Mouse (Mus musculus): ENCODE data around the gene Pid1. TPM values are rescaled to one million over a fixed set of nuclear protein-coding genes. Genes with fewer than 3 reads are reported as not detected.

The Pid1 gene
- polyA plus RNA-seq (2016; fragmentation: Nextera tagmentation; extraction: Ambion mirVana), result 126 and 140 TPM in 2 replicates

GRCm38 (mm10) chr1:84363967-84364366 is at the start of gene Pid1:
Pid1 (minus strand) TSS chr1:84364180.
- no peaks in the 10 kb centered on the region for H3K36me3 ChIP-seq

DNA sequence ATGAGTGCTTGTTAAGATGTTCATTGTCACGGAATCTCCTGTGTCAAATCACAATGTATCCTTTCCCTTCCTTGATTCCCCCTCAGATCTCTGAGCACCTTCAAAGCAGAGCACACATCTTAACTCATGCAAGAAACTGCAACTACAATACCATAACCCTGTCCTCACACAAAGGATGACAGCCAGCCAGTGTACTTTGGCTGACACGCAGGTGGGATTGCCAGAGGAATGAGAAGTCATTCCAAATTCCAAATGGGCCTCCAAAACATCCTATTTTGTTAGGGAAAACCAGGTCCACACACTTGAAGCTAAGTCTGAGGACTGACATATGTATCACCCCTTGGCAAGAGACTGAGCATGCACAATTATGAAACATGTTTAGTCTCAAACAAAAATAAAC is 45.5 kb upstream of the Pid1 start:
- Histone ChIP-seq H3K9ac (no peak overlapping the region), H3K27ac (no peak overlapping the region), H3K4me3 (no peak overlapping the region), H3K4me1 (0 out of 2 replicates have a peak, but pooled peaks cover 3% of the 10 kb centered on the region), H3K27me3 (no peaks in the 10 kb centered on the region), H3K4me2 (replicated peaks) (no peak overlapping the region), H3K9me3 (replicated peaks) (no peaks in the 10 kb centered on the region), H3K36me3 (no peaks in the 10 kb centered on the region)
- ATAC-seq (ENCODE audit: low FRiP score), result no peak
- 82% methylated on average over 2 of the region's 2 CpGs for WGBS

More at GRCm38 (mm10) chr1:84363967-84364366, at the start of gene Pid1:
- Histone ChIP-seq H3K9ac (no peak within 1 kb of the TSS), H3K27ac (no peak within 1 kb of the TSS), H3K4me3 (no peak within 1 kb of the TSS), H3K9me3 (replicated peaks) (no peaks in the 10 kb centered on the region), H3K4me1 (peaks cover 6% of the 10 kb centered on the region; the same call in 1 of the 2 replicates), H3K27me3 (no peaks in the 10 kb centered on the region), H3K4me2 (replicated peaks) (no peak within 1 kb of the TSS)
- 86% methylated on average over 8 of the region's 8 CpGs for WGBS
- no peak for ATAC-seq (ENCODE audit: low FRiP score)

DNA sequence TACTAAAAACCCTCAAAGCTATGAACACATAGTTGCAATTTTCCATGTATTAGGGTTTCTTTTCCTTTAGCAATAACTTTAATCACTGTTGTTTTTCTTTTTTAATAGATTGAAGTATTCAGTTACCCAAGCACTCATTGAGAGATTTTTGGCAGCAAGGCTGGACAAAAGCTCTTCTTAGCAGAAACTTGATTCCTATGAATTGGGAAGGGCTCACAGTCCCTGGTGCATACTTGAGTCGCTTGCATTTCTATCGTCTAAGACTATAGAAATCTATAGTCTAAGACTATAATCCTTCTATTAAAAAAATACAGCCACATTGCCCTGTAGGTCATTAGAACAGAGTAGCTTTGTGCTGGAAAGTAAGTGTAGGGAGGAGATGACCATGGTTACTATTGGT is 44.9 kb upstream of the Pid1 start:
- WGBS, result 83% methylated on average over 2 of the region's 2 CpGs
- no peaks in the 10 kb centered on the region for H3K9me3 ChIP-seq (replicated peaks)
- no peak for ATAC-seq (ENCODE audit: low FRiP score)

DNA sequence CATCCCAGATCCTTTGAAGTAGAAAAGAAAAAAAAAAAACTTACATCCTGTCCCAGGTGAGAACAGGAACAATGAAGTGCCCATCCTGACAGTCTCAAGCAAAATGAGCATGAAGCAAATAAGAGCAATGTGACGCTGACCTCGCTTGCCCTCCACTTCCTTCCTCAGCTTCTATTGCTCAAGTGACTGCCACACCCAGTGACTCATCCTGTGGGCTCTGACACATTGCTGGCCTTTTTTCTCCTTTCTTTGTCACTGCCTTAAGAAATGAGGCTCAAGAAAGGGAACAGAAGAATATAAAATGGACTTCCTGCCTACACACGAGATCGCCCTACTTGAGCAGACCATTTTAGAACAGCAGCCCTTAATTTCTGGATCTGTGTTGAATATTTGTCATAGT is 42.9 kb upstream of the Pid1 start:
- Histone ChIP-seq H3K4me3 (no peak overlapping the region), H3K4me2 (replicated peaks) (no peak overlapping the region), H3K9ac (no peak overlapping the region), H3K9me3 (replicated peaks) (no peaks in the 10 kb centered on the region), H3K4me1 (0 out of 2 replicates have a peak, but pooled peaks cover 3% of the 10 kb centered on the region), H3K27me3 (no peaks in the 10 kb centered on the region), H3K36me3 (no peaks in the 10 kb centered on the region), H3K27ac (no peak overlapping the region)
- no peak for ATAC-seq (ENCODE audit: low FRiP score)
- WGBS, result 85% methylated on average over 4 of the region's 4 CpGs

More for the DNA sequence above, 44.9 kb upstream of the Pid1 start:
- H3K27ac ChIP-seq, result no peak overlapping the region
- H3K4me1 ChIP-seq, result 0 out of 2 replicates have a peak, but pooled peaks cover 3% of the 10 kb centered on the region
- no peak overlapping the region for H3K9ac ChIP-seq
- no peak overlapping the region for H3K4me2 ChIP-seq (replicated peaks)
- H3K36me3 ChIP-seq, result no peaks in the 10 kb centered on the region
- H3K4me3 ChIP-seq, result no peak overlapping the region
- H3K27me3 ChIP-seq, result no peaks in the 10 kb centered on the region

DNA sequence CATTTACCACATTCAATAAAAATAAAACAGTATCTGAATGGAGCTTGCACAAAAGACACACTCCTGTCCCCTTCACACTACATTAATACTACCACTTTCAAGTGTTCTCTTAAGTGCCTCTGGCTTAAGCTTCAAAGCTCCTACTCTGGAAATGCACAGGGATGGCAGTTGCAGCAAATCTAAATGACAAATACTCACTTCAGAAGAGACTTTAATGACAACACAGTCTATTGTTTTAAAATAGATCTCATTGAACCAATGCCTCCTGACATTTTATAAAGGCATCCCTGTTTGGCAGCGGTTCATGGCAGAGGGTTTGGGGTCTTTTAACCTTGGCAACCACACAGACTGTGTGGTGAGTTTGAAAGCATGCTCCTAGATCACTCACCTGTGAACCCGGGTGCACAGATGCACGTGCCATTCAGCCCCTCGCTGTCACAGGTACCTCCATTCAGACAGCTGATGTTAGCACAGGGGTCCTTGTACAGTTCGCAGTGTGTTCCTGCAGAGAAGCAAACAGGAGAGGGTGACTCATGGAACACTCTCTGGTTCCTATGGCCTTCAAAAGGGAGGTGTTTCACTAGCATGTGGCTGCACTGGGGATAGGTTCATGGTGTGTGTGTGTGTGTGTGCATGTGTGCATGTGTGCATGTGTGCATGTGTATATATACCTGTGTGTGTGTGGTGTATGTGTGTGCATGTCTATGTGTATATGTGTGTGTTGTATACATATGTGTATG is 41.7 kb upstream of the Pid1 start:
- Histone ChIP-seq H3K4me2 (replicated peaks) (no peak overlapping the region), H3K36me3 (no peaks in the 10 kb centered on the region), H3K9ac (no peak overlapping the region), H3K4me1 (0 out of 2 replicates have a peak, but pooled peaks cover 3% of the 10 kb centered on the region), H3K4me3 (no peak overlapping the region), H3K9me3 (replicated peaks) (no peaks in the 10 kb centered on the region), H3K27me3 (no peaks in the 10 kb centered on the region), H3K27ac (no peak overlapping the region)
- no peak for ATAC-seq (ENCODE audit: low FRiP score)
- WGBS, result 86% methylated on average over 5 of the region's 5 CpGs

DNA sequence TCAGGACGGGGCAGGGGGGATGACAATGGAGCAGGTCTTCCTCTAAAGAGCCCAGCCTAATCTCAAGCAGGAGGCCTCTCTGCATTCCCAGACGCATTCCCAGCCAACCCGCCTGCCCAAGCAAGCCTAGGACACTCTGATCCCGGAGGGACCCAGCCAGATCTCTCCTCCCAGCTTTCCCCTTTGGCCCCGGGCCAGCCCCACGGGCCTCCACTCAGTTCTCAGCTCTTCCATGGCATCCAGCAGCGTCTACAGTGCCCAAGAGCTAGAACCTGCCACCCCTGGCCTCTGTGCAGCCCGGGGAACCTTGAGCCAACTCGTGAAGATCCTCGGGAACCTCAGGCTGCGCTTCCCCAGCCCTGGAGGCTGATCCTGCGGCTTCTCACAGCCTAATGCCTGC is 40.9 kb upstream of the Pid1 start:
- H3K4me1 ChIP-seq, result 0 out of 2 replicates have a peak, but pooled peaks cover 3% of the 10 kb centered on the region
- no peak for ATAC-seq (ENCODE audit: low FRiP score)
- 54% methylated on average over 12 of the region's 12 CpGs for WGBS

DNA sequence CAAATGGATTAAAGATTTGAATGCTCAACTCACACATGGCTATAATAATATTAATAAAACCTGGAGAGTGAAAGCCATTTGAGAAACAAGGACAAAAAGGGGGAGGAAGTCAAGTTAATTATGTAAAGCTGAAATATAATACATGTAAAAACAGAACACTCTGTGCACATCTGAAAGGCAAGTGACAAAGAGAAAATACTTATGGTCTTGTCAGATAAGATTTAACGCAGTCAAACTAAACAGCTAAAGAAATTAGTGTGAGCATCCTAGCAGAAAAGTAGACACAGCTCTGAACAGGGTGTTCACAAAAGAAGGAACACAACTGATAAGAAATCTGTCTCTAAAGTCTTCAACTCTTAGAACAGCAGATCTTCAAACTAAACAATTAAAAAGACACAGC is 38.2 kb upstream of the Pid1 start:
- Histone ChIP-seq H3K4me3 (no peak overlapping the region), H3K4me2 (replicated peaks) (no peak overlapping the region), H3K4me1 (0 out of 2 replicates have a peak, but pooled peaks cover 3% of the 10 kb centered on the region), H3K9me3 (replicated peaks) (no peaks in the 10 kb centered on the region), H3K27me3 (no peaks in the 10 kb centered on the region), H3K9ac (no peak overlapping the region), H3K27ac (no peak overlapping the region), H3K36me3 (no peaks in the 10 kb centered on the region)
- WGBS, result 86% methylated on average over 1 of the region's 1 CpGs
- no peak for ATAC-seq (ENCODE audit: low FRiP score)

More for the DNA sequence above, 40.9 kb upstream of the Pid1 start:
- Histone ChIP-seq H3K36me3 (no peaks in the 10 kb centered on the region), H3K4me3 (no peak overlapping the region), H3K9me3 (replicated peaks) (no peaks in the 10 kb centered on the region), H3K4me2 (replicated peaks) (no peak overlapping the region), H3K27me3 (no peaks in the 10 kb centered on the region), H3K9ac (no peak overlapping the region), H3K27ac (no peak overlapping the region)

- WGBS, result 84% methylated on average over 3 of the region's 3 CpGs
- H3K4me1 ChIP-seq, result no peaks in the 10 kb centered on the region
- H3K27me3 ChIP-seq, result no peaks in the 10 kb centered on the region
- no peak overlapping the region for H3K27ac ChIP-seq
- no peak for ATAC-seq (ENCODE audit: low FRiP score)
- 0 out of 2 replicates have a peak, but pooled peaks cover 3% of the 10 kb centered on the region for H3K36me3 ChIP-seq
- no peak overlapping the region for H3K4me3 ChIP-seq
- no peak overlapping the region for H3K4me2 ChIP-seq (replicated peaks)
- no peaks in the 10 kb centered on the region for H3K9me3 ChIP-seq (replicated peaks)
- no peak overlapping the region for H3K9ac ChIP-seq
These were observed 35.7 kb upstream of the Pid1 start for GRCm38 (mm10) chr1:84399671-84400070.

GRCm38 (mm10) chr1:84399118-84399517 is 35.1 kb upstream of the Pid1 start:
- Histone ChIP-seq H3K9me3 (replicated peaks) (no peaks in the 10 kb centered on the region), H3K36me3 (0 out of 2 replicates have a peak, but pooled peaks cover 3% of the 10 kb centered on the region), H3K4me3 (no peak overlapping the region), H3K4me2 (replicated peaks) (no peak overlapping the region), H3K27ac (no peak overlapping the region), H3K4me1 (no peaks in the 10 kb centered on the region), H3K9ac (no peak overlapping the region), H3K27me3 (no peaks in the 10 kb centered on the region)
- no peak for ATAC-seq (ENCODE audit: low FRiP score)
- 91% methylated on average over 4 of the region's 4 CpGs for WGBS

GRCm38 (mm10) chr1:84396787-84397186 is 32.8 kb upstream of the Pid1 start:
- Histone ChIP-seq H3K4me1 (no peaks in the 10 kb centered on the region), H3K4me2 (replicated peaks) (no peak overlapping the region), H3K9ac (no peak overlapping the region), H3K4me3 (no peak overlapping the region), H3K9me3 (replicated peaks) (no peaks in the 10 kb centered on the region), H3K27me3 (no peaks in the 10 kb centered on the region), H3K27ac (no peak overlapping the region), H3K36me3 (0 out of 2 replicates have a peak, but pooled peaks cover 3% of the 10 kb centered on the region)
- WGBS, result 84% methylated on average over 3 of the region's 3 CpGs
- no peak for ATAC-seq (ENCODE audit: low FRiP score)

DNA sequence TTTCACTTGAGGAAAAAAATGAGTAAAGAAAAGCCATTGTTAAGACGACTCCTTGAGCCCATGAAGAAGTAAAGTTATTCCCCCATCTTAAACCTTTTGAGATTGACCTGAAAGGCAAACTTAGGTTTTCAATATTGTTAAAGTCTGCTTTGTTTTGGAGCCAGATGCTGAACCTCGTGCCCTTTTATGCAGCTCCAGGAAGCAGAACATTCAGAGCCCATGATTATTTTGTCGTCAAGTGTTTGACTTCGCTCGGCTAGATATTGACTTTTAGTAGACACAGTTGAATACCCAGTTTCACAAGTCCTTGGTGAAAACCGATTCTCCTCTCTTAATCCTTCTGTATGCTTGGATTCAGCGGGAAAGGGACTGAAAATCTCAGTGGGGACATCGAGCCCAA is 31.9 kb upstream of the Pid1 start:
- Histone ChIP-seq H3K9me3 (replicated peaks) (no peaks in the 10 kb centered on the region), H3K27me3 (no peaks in the 10 kb centered on the region), H3K4me3 (no peak overlapping the region), H3K27ac (no peak overlapping the region), H3K36me3 (0 out of 2 replicates have a peak, but pooled peaks cover 3% of the 10 kb centered on the region), H3K4me2 (replicated peaks) (no peak overlapping the region), H3K4me1 (no peaks in the 10 kb centered on the region), H3K9ac (no peak overlapping the region)
- no peak for ATAC-seq (ENCODE audit: low FRiP score)
- 79% methylated on average over 8 of the region's 8 CpGs for WGBS

DNA sequence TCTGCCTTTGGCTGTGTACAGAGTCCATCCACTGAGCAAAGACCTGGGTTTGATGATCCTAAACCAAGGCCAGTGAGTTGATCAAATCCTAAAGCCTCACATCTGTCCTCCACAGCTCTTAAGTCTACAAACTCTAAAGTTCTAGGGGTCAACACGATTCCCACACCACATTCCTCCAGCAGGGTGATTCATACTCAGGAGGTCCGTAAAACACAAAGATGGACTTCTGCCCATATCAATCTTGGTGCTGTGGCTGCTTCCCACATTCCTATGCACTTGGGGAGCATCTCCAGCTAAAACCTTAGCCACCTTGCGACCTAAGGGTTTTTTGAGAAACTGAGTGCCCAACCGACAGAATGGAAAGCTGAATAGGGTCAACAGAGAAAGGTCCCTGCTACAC is 27.0 kb upstream of the Pid1 start:
- Histone ChIP-seq H3K4me2 (replicated peaks) (no peak overlapping the region), H3K9ac (no peak overlapping the region), H3K36me3 (0 out of 2 replicates have a peak, but pooled peaks cover 3% of the 10 kb centered on the region), H3K9me3 (replicated peaks) (no peaks in the 10 kb centered on the region), H3K27ac (no peak overlapping the region), H3K27me3 (no peaks in the 10 kb centered on the region), H3K4me1 (no peaks in the 10 kb centered on the region), H3K4me3 (no peak overlapping the region)
- ATAC-seq (ENCODE audit: low FRiP score), result no peak
- 82% methylated on average over 4 of the region's 4 CpGs for WGBS

- no peak for ATAC-seq (ENCODE audit: low FRiP score)
- no peaks in the 10 kb centered on the region for H3K4me1 ChIP-seq
- H3K9me3 ChIP-seq (replicated peaks), result no peaks in the 10 kb centered on the region
- no peak overlapping the region for H3K4me2 ChIP-seq (replicated peaks)
- H3K9ac ChIP-seq, result no peak overlapping the region
- H3K27ac ChIP-seq, result peak overlapping the region; percentile 35; the same call in 1 of the 2 replicates
- H3K36me3 ChIP-seq, result peaks cover 10% of the 10 kb centered on the region; the same call in 1 of the 2 replicates
- no peak overlapping the region for H3K4me3 ChIP-seq
- no peaks in the 10 kb centered on the region for H3K27me3 ChIP-seq
- 64% methylated on average over 4 of the region's 4 CpGs for WGBS
These were observed 23.6 kb upstream of the Pid1 start for GRCm38 (mm10) chr1:84387616-84388015.
